Mouse (Mus musculus): Measurements from ENCODE around the gene Mbl2. TPM values are rescaled to one million over a fixed set of nuclear protein-coding genes. Genes with fewer than 3 reads are reported as not detected.

Mbl2 gene
- polyA plus RNA-seq, 1 experiment from 2014 or later = not detected

DNA sequence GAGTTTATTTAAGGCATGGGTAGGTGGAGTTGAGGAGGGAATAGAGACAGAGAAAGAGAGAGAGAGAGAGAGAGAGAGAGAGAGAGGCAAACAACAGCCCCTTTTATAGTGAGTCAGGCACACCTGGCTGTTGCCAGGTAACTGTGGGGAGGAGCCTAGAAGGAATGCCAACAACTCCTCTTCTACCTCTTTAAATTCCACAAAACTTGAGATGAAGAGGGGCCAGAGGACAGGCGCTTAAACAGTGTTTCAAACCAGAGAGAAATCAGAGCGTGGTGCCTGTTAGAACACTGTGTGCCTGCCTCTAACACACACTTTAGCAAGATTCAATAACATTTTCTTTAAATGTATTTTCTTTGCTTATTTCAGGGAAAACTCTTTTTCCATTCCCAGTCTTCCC lies 19.5 kb downstream of the Mbl2 start:
- WGBS = 51% methylated on average over 2 of the region's 2 CpGs
- H3K4me1 ChIP-seq (ENCODE audit: control insufficient read depth, insufficient read depth, low read length) = no peaks in the 10 kb centered on the region
- no peaks in the 10 kb centered on the region for H3K36me3 ChIP-seq (ENCODE audit: control insufficient read depth, insufficient read depth, low read length)
- H3K27me3 ChIP-seq (replicated peaks; ENCODE audit: control insufficient read depth, insufficient read depth, low read length) = 0 out of 2 replicates have a peak, but pooled peaks cover 4% of the 10 kb centered on the region
- H3K27ac ChIP-seq (ENCODE audit: low read depth, low read length) = no peak overlapping the region
- H3K4me2 ChIP-seq (ENCODE audit: low read length) = no peak overlapping the region
- H3K9me3 ChIP-seq (replicated peaks; ENCODE audit: control insufficient read depth, low read length) = no peaks in the 10 kb centered on the region
- ATAC-seq = no peak
- DNase-seq (ENCODE audit: low spot score) = no peak
- no peak overlapping the region for H3K9ac ChIP-seq (ENCODE audit: low read length)
- H3K4me3 ChIP-seq (ENCODE audit: low read depth, low read length) = no peak overlapping the region

DNA sequence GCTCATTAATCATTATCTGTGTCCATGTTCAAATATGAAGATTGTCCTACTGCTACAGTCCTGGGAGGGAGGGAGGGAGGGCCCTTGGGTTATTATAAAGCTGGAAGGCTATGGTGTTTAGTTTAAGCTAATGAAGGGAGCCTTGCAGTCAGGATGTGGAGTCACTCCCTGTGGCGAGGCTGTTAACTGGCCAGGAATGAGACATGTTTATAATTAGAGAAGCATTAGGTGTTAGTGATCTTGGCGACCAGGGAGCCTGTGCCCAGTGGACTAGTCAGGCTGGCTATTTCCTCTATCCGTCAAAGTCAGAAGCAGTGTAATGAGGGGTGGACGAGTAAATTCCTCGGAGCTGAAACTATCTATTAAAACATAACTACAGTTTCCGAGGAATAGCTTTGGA lies 23.6 kb downstream of the Mbl2 start:
- Histone ChIP-seq H3K27me3 (replicated peaks; ENCODE audit: control insufficient read depth, insufficient read depth, low read length) (no peaks in the 10 kb centered on the region), H3K36me3 (ENCODE audit: control insufficient read depth, insufficient read depth, low read length) (no peaks in the 10 kb centered on the region), H3K9ac (ENCODE audit: low read length) (no peak overlapping the region), H3K4me3 (ENCODE audit: low read depth, low read length) (no peak overlapping the region), H3K4me2 (ENCODE audit: low read length) (no peak overlapping the region), H3K9me3 (replicated peaks; ENCODE audit: control insufficient read depth, low read length) (no peaks in the 10 kb centered on the region), H3K27ac (ENCODE audit: low read depth, low read length) (no peak overlapping the region), H3K4me1 (ENCODE audit: control insufficient read depth, insufficient read depth, low read length) (no peaks in the 10 kb centered on the region)
- ATAC-seq (no peak), DNase-seq (ENCODE audit: low spot score) (no peak)
- 32% methylated on average over 6 of the region's 6 CpGs for WGBS

DNA sequence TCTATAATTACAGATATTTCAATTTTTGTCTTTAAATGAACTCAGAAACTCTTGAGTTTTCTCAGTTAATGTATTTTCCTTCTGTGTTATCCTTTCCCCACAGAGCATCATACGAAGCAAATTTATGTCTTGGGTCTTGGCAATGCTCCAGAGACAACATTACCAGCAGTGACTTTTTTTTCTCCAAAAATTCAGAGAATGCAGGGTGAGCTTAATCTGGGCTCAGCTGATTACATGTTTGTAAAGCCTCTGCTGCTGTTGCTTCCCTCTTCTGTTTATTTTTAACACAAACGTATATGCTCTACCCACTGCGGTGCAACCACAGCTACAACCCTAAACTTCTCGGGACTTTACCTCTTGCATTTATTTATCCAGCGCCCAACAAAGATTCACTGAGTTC lies 48.4 kb downstream of the Mbl2 start:
- no peak for DNase-seq (ENCODE audit: low spot score)
- ATAC-seq = no peak
- no peaks in the 10 kb centered on the region for H3K9me3 ChIP-seq (replicated peaks; ENCODE audit: control insufficient read depth, low read length)
- H3K36me3 ChIP-seq (ENCODE audit: control insufficient read depth, insufficient read depth, low read length) = no peaks in the 10 kb centered on the region
- no peak overlapping the region for H3K27ac ChIP-seq (ENCODE audit: low read depth, low read length)
- no peak overlapping the region for H3K9ac ChIP-seq (ENCODE audit: low read length)
- no peak overlapping the region for H3K4me3 ChIP-seq (ENCODE audit: low read depth, low read length)
- no peaks in the 10 kb centered on the region for H3K27me3 ChIP-seq (replicated peaks; ENCODE audit: control insufficient read depth, insufficient read depth, low read length)
- 75% methylated on average over 5 of the region's 5 CpGs for WGBS
- no peak overlapping the region for H3K4me2 ChIP-seq (ENCODE audit: low read length)
- no peaks in the 10 kb centered on the region for H3K4me1 ChIP-seq (ENCODE audit: control insufficient read depth, insufficient read depth, low read length)

GRCm38 (mm10) chr19:30287899-30288490 lies 55.3 kb downstream of the Mbl2 start:
- Histone ChIP-seq H3K9ac (ENCODE audit: low read length) (no peak overlapping the region), H3K4me1 (ENCODE audit: control insufficient read depth, insufficient read depth, low read length) (no peaks in the 10 kb centered on the region), H3K27me3 (replicated peaks; ENCODE audit: control insufficient read depth, insufficient read depth, low read length) (no peaks in the 10 kb centered on the region), H3K4me2 (ENCODE audit: low read length) (no peak overlapping the region), H3K36me3 (ENCODE audit: control insufficient read depth, insufficient read depth, low read length) (no peaks in the 10 kb centered on the region), H3K9me3 (replicated peaks; ENCODE audit: control insufficient read depth, low read length) (no peaks in the 10 kb centered on the region), H3K27ac (ENCODE audit: low read depth, low read length) (no peak overlapping the region), H3K4me3 (ENCODE audit: low read depth, low read length) (no peak overlapping the region)
- 70% methylated on average over 6 of the region's 6 CpGs for WGBS
- ATAC-seq = peak; percentile 37; the same call in 1 of the 2 replicates
- peak; percentile 58 for DNase-seq (ENCODE audit: low spot score)

Small RNA genes lying within 50 kb of the gene (microRNA-seq; reads per million reads assigned to microRNA genes)
- not detected for gene Gm24108

Other genes with a start within 250 kb of the Mbl2 start
- gene Trpd52l3, start 229.2 kb upstream of the Mbl2 start, polyA plus RNA-seq (2014; fragmentation: Nextera tagmentation; extraction: Ambion mirVana) = not detected in 2 replicates
- 54.6 and 56.6 TPM in 2 replicates for gene Uhrf2, start 202.4 kb upstream of the Mbl2 start, polyA plus RNA-seq (2014; fragmentation: Nextera tagmentation; extraction: Ambion mirVana)
- gene Gldc, start 57.5 kb upstream of the Mbl2 start, polyA plus RNA-seq (2014; fragmentation: Nextera tagmentation; extraction: Ambion mirVana) = 11.4 and 13.0 TPM in 2 replicates

All from forebrain, embryonic 14.5 days (tissue).